Mouse (Mus musculus) urinary bladder, postnatal 10 days (tissue): ENCODE results near the gene Dnajb13.
A peak's percentile ranks its signal among the peaks of the same experiment; 100 is the strongest.

Experiments
- DNase-seq: peaks from one replicate; pipeline ENCODE4 v3.0.0; 2022; ENCODE audit warnings: low spot score

Gene Dnajb13

GRCm38 (mm10) chr7:100514573-100514972 is at the start of gene Dnajb13:
TSS of gene Dnajb13 (minus strand) at chr7:100514960.
- no peak for DNase-seq

- DNase-seq: no peak
Measured at GRCm38 (mm10) chr7:100561861-100562587, 47.3 kb upstream of the Dnajb13 start.

- DNase-seq: no peak
Measured at GRCm38 (mm10) chr7:100559331-100559730, 44.6 kb upstream of the Dnajb13 start.

GRCm38 (mm10) chr7:100557241-100557640 is 42.5 kb upstream of the Dnajb13 start:
- no peak for DNase-seq

- DNase-seq: no peak
Measured at GRCm38 (mm10) chr7:100555431-100555951, 40.7 kb upstream of the Dnajb13 start.

- no peak for DNase-seq
Measured at GRCm38 (mm10) chr7:100554939-100555338, 40.2 kb upstream of the Dnajb13 start.

GRCm38 (mm10) chr7:100550338-100551007 is 35.7 kb upstream of the Dnajb13 start:
- DNase-seq: no peak

- DNase-seq: no peak
Measured at GRCm38 (mm10) chr7:100549796-100550195, 35.0 kb upstream of the Dnajb13 start.

- no peak for DNase-seq
Measured at GRCm38 (mm10) chr7:100547631-100548030, 32.9 kb upstream of the Dnajb13 start.

- DNase-seq: no peak
Measured at GRCm38 (mm10) chr7:100544437-100544836, 29.7 kb upstream of the Dnajb13 start.

GRCm38 (mm10) chr7:100539516-100539915 is 24.8 kb upstream of the Dnajb13 start:
- DNase-seq: no peak

- no peak for DNase-seq
Measured at GRCm38 (mm10) chr7:100537519-100537902, 22.8 kb upstream of the Dnajb13 start.

GRCm38 (mm10) chr7:100536804-100537518 is 22.2 kb upstream of the Dnajb13 start, which contains the start of gene Coa4:
TSS of gene Coa4 (plus strand) at chr7:100537071.
- DNase-seq: peak; percentile 15

- no peak for DNase-seq
Measured at GRCm38 (mm10) chr7:100535831-100536230, 21.1 kb upstream of the Dnajb13 start.

- no peak for DNase-seq
Measured at GRCm38 (mm10) chr7:100534216-100534615, 19.5 kb upstream of the Dnajb13 start.

GRCm38 (mm10) chr7:100533503-100533902 is 18.7 kb upstream of the Dnajb13 start:
- DNase-seq: no peak

- no peak for DNase-seq
Measured at GRCm38 (mm10) chr7:100530766-100531165, 16.0 kb upstream of the Dnajb13 start.

- DNase-seq: no peak
Measured at GRCm38 (mm10) chr7:100524669-100525068, 9.9 kb upstream of the Dnajb13 start.

- no peak for DNase-seq
Measured at GRCm38 (mm10) chr7:100522222-100522621, 7.5 kb upstream of the Dnajb13 start.

- peak; percentile 42 for DNase-seq
Measured at GRCm38 (mm10) chr7:100520663-100521285, 6.0 kb upstream of the Dnajb13 start.

GRCm38 (mm10) chr7:100520204-100520603 is 5.4 kb upstream of the Dnajb13 start:
- no peak for DNase-seq

GRCm38 (mm10) chr7:100511602-100512001 is 3.2 kb downstream of the Dnajb13 start:
- DNase-seq: no peak
